Mouse (Mus musculus) G1E (cell line): Measurements from ENCODE around the gene Clec4n. TPM values are rescaled to one million over a fixed set of nuclear protein-coding genes. Genes with fewer than 3 reads are reported as not detected.

Experiments
- ATAC-seq: 2 replicates; pipeline ENCODE4 v1.8.0; 2016; ENCODE audit warnings: mild to moderate bottlenecking; ENCODE audit not compliant: insufficient number of reproducible peaks, poor library complexity, low FRiP score, severe bottlenecking; ENCODE audit errors: extremely low read depth
- DNase-seq: peaks from one replicate; pipeline ENCODE4 v3.0.0; 2012; ENCODE audit warnings: low spot score
- H3K27me3 ChIP-seq: 2 replicates; pipeline ENCODE4 v1.6.1; 2012; ENCODE audit warnings: mild to moderate bottlenecking, low read length, inconsistent platforms; ENCODE audit not compliant: insufficient read depth
- H3K36me3 ChIP-seq: replicated peaks from 2 replicates; pipeline ENCODE3; 2012; ENCODE audit warnings: mild to moderate bottlenecking, inconsistent platforms
- H3K4me1 ChIP-seq: 2 replicates; pipeline ENCODE4 v1.6.1; 2012; ENCODE audit warnings: low read depth, low read length, inconsistent platforms, mixed read lengths; ENCODE audit not compliant: insufficient read depth
- H3K4me3 ChIP-seq: 2 replicates; pipeline ENCODE4 v1.5.1; 2012; ENCODE audit warnings: low read depth, mild to moderate bottlenecking, inconsistent platforms, low read length, moderate library complexity, mixed read lengths
- H3K9me3 ChIP-seq: replicated peaks from 2 replicates; pipeline ENCODE4 v1.6.1; 2012; ENCODE audit warnings: inconsistent platforms
- CTCF ChIP-seq: IDR thresholded peaks from 2 replicates; pipeline ENCODE4 v1.5.1; 2012; ENCODE audit warnings: low read depth, low read length, inconsistent platforms, mixed read lengths
- GATA1 ChIP-seq: IDR thresholded peaks from 2 replicates; pipeline ENCODE4 v1.6.1; 2012; ENCODE audit warnings: borderline replicate concordance, low read length, inconsistent platforms, mixed read lengths
- GATA2 ChIP-seq: IDR thresholded peaks from 2 replicates; pipeline ENCODE4 v1.6.1; 2012; ENCODE audit warnings: low read depth, low read length, inconsistent platforms, borderline replicate concordance
- POLR2AphosphoS5 ChIP-seq: IDR thresholded peaks from 2 replicates; pipeline ENCODE4 v1.6.1; 2012; ENCODE audit warnings: low read depth, low read length, inconsistent platforms; ENCODE audit not compliant: insufficient replicate concordance
- TAL1 ChIP-seq: conservative IDR thresholded peaks from 2 replicates; pipeline ENCODE4 v1.6.1; 2012; ENCODE audit warnings: low read depth, low read length, inconsistent platforms, mixed read lengths
- polyA plus RNA-seq: library from polyadenylated mRNA; stranded (reverse); fragments of >175 nt; gene quantifications from 2 replicates; pipeline ENCODE4 v1.2.3, GENCODE M21; 2012
- total RNA-seq, 2 experiments: library from RNA; stranded (forward) in 1 of 2; stranded (reverse) in 1 of 2; fragments of 200-1000 nt in 1 of 2; fragments of >200 nt in 1 of 2; fragmentation: Nextera tagmentation in 1 of 2; gene quantifications; 2 replicates each; pipeline ENCODE4 v1.2.3; 2014 to 2017

Clec4n gene
- total and polyA plus RNA-seq, 3 experiments: 3.5 TPM; not detected in 2

DNA sequence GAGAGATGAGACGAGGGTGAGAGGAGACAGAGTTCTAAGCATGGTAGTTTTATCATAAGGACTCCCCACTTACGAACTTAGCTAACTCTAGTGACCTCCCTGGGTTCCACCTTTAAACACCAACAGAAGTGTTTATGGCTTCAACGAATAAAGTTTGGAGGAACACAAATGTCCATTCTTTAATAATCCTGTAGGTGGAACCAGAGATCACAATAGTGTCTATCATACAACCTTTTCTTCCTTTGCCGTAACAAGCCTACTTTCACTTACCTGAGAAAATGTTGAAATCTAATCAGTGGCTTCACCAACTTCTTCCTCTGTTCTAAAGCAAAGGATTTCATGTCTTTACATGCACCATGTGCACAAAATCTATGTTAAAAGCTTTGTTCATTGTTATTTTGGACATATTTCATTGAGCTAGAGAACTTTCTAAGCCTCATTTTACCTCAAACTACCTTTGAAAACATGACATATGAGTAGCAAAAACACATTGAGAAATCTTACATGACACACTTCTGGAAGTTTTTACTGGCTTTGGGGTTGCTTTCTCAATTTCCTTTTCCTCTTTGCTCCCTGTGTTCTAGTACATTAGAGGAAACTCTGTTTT, 32.0 kb downstream of the Clec4n start, which contains the start of gene Clec4d:
Gene Clec4d, plus strand, starts transcription at position 557 of the 607 bp plus-strand sequence.
- Histone ChIP-seq H3K9me3 (no peaks in the 10 kb centered on the region), H3K4me1 (peaks cover 67% of the 10 kb centered on the region), H3K27me3 (no peaks in the 10 kb centered on the region), H3K4me3 (no peak within 1 kb of the TSS), H3K36me3 (no peaks in the 10 kb centered on the region)
- TF ChIP-seq TAL1 (no peak), GATA2 (no peak), CTCF (no peak), GATA1 (no peak), POLR2AphosphoS5 (no peak)
- DNase-seq (no peak), ATAC-seq (0 out of 2 replicates have a peak, but pooled peaks have one; percentile 35)

GRCm38 (mm10) chr6:123264194-123264593, 34.6 kb downstream of the Clec4n start:
- Histone ChIP-seq H3K9me3 (no peaks in the 10 kb centered on the region), H3K4me1 (peaks cover 74% of the 10 kb centered on the region), H3K4me3 (peak overlapping the region; percentile 49; the same call in 1 of the 2 replicates), H3K36me3 (peaks cover 2% of the 10 kb centered on the region), H3K27me3 (no peaks in the 10 kb centered on the region)
- no peak for TF ChIP-seq TAL1
- TF ChIP-seq CTCF: no peak
- TF ChIP-seq GATA1: no peak
- no peak for TF ChIP-seq POLR2AphosphoS5
- no peak for TF ChIP-seq GATA2
- DNase-seq (no peak), ATAC-seq (no peak)

GRCm38 (mm10) chr6:123265809-123266208, 36.2 kb downstream of the Clec4n start:
- Histone ChIP-seq H3K36me3 (peaks cover 8% of the 10 kb centered on the region), H3K4me3 (no peak overlapping the region), H3K4me1 (peaks cover 64% of the 10 kb centered on the region), H3K9me3 (no peaks in the 10 kb centered on the region), H3K27me3 (no peaks in the 10 kb centered on the region)
- TF ChIP-seq TAL1 (no peak), GATA1 (no peak), GATA2 (no peak)
- no peak for DNase-seq
- ATAC-seq: 0 out of 2 replicates have a peak, but pooled peaks have one; percentile 28

- peak; percentile 53; the same call in 1 of the 2 replicates for TF ChIP-seq TAL1
- TF ChIP-seq GATA1: no peak
- peak overlapping the region; percentile 45 for H3K4me3 ChIP-seq
- ATAC-seq (peak; percentile 95), DNase-seq (peak; percentile 30)
- no peaks in the 10 kb centered on the region for H3K9me3 ChIP-seq
- H3K36me3 ChIP-seq: peaks cover 16% of the 10 kb centered on the region
- H3K4me1 ChIP-seq: peaks cover 53% of the 10 kb centered on the region
- H3K27me3 ChIP-seq: no peaks in the 10 kb centered on the region
Observed at GRCm38 (mm10) chr6:123266945-123267344, 37.3 kb downstream of the Clec4n start.

DNA sequence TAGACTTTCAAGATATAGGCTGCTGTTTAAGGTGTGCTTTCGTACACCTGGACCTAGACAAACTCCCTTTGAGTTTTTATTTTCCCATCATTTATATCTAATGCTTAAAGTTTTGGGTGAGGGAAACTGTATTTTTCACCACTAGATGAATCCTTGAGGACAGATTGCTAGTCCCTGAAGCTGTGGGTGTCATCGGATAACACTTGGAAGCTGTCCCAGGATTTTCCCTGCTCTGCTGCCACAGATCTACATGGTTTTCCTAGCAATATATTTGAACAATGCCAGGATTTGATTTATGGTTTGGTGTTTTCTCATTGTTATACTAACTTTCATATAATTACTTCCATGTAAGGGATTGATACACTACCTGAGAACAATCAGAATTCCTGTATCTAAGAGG, 49.8 kb downstream of the Clec4n start:
- TF ChIP-seq GATA1: no peak
- TF ChIP-seq POLR2AphosphoS5: no peak
- TF ChIP-seq TAL1: no peak
- no peak for TF ChIP-seq CTCF
- TF ChIP-seq GATA2: no peak
- no peaks in the 10 kb centered on the region for H3K9me3 ChIP-seq
- DNase-seq (no peak), ATAC-seq (no peak)
- no peaks in the 10 kb centered on the region for H3K27me3 ChIP-seq
- H3K4me1 ChIP-seq: no peaks in the 10 kb centered on the region; the same call in 1 of the 2 replicates
- H3K4me3 ChIP-seq: no peak overlapping the region
- H3K36me3 ChIP-seq: peaks cover 2% of the 10 kb centered on the region

GRCm38 (mm10) chr6:123286311-123286710, 56.7 kb downstream of the Clec4n start:
- ATAC-seq: no peak
- no peak for TF ChIP-seq POLR2AphosphoS5
- no peak for TF ChIP-seq TAL1
- TF ChIP-seq GATA2: no peak
- no peak for TF ChIP-seq GATA1
- Histone ChIP-seq H3K36me3 (peaks cover 4% of the 10 kb centered on the region), H3K27me3 (no peaks in the 10 kb centered on the region), H3K9me3 (no peaks in the 10 kb centered on the region), H3K4me1 (peaks cover 41% of the 10 kb centered on the region), H3K4me3 (no peak overlapping the region)
- no peak for DNase-seq

- peak; percentile 67 for ATAC-seq
- Histone ChIP-seq H3K4me3 (peak overlapping the region; percentile 29; the same call in 1 of the 2 replicates), H3K9me3 (no peaks in the 10 kb centered on the region), H3K4me1 (peaks cover 55% of the 10 kb centered on the region), H3K36me3 (peaks cover 2% of the 10 kb centered on the region), H3K27me3 (no peaks in the 10 kb centered on the region)
- TF ChIP-seq TAL1 (peak; percentile 22; the same call in 1 of the 2 replicates), GATA1 (no peak)
- peak; percentile 5 for DNase-seq
Observed at GRCm38 (mm10) chr6:123288931-123289330, 59.3 kb downstream of the Clec4n start.
